Mouse (Mus musculus) CD4-positive, CD25-positive, alpha-beta regulatory T cell, adult 9 weeks (primary cell): ENCODE results near the gene Oaz2. TPM values are rescaled to one million over a fixed set of nuclear protein-coding genes. Genes with fewer than 3 reads are reported as not detected.

Experiments used
- polyA plus RNA-seq: library from polyadenylated mRNA; unstranded; fragments of 100-300 nt; shearing (Covaris generic); gene quantifications from one replicate; pipeline ENCODE4 v1.2.1, GENCODE M21; 2017

Gene Oaz2
- 135 TPM for polyA plus RNA-seq

GRCm38 (mm10) chr9:65667701-65668100 lies at the start of gene Oaz2:
Oaz2 (plus strand) TSS chr9:65668001.

GRCm38 (mm10) chr9:65629025-65629766 lies 38.6 kb upstream of the Oaz2 start, which contains the start of gene Rbpms2:
Rbpms2 (plus strand) TSS chr9:65629648.

Other genes with a start within 250 kb of the Oaz2 start
- gene Slc51b, start 245.0 kb upstream of the Oaz2 start, polyA plus RNA-seq: not detected
- 40.2 TPM for gene Mtfmt, start 232.2 kb upstream of the Oaz2 start, polyA plus RNA-seq
- gene Spg21, start 207.1 kb upstream of the Oaz2 start, polyA plus RNA-seq: 58.4 TPM
- not detected for gene Ankdd1a, start 147.8 kb upstream of the Oaz2 start, polyA plus RNA-seq
- 77.6 TPM for gene Plekho2, start 88.0 kb upstream of the Oaz2 start, polyA plus RNA-seq
- gene Pif1, start 80.8 kb upstream of the Oaz2 start, polyA plus RNA-seq: 0.16 TPM
- 0.78 TPM for gene Rbpms2, start 38.4 kb upstream of the Oaz2 start, polyA plus RNA-seq
- 2.1 TPM for gene Zfp609, start 159.6 kb downstream of the Oaz2 start, polyA plus RNA-seq
- gene Pclaf, start 222.2 kb downstream of the Oaz2 start, polyA plus RNA-seq: 9.3 TPM
- 45.3 TPM for gene Trip4, start 240.8 kb downstream of the Oaz2 start, polyA plus RNA-seq
- gene Csnk1g1, start 240.9 kb downstream of the Oaz2 start, polyA plus RNA-seq: 49.7 TPM